Mouse (Mus musculus) kidney, postnatal 10 days (tissue): ENCODE results near the gene Bcl11a.

Source experiments
- DNase-seq: peaks from one replicate; pipeline ENCODE4 v3.0.0; 2021; ENCODE audit warnings: mixed read lengths

Gene Bcl11a

GRCm38 (mm10) chr11:24081016-24081686, 3.3 kb downstream of the Bcl11a start:
- peak; percentile 68 for DNase-seq

- DNase-seq: peak; percentile 58
These were observed 4.0 kb downstream of the Bcl11a start for GRCm38 (mm10) chr11:24081687-24082384.

DNA sequence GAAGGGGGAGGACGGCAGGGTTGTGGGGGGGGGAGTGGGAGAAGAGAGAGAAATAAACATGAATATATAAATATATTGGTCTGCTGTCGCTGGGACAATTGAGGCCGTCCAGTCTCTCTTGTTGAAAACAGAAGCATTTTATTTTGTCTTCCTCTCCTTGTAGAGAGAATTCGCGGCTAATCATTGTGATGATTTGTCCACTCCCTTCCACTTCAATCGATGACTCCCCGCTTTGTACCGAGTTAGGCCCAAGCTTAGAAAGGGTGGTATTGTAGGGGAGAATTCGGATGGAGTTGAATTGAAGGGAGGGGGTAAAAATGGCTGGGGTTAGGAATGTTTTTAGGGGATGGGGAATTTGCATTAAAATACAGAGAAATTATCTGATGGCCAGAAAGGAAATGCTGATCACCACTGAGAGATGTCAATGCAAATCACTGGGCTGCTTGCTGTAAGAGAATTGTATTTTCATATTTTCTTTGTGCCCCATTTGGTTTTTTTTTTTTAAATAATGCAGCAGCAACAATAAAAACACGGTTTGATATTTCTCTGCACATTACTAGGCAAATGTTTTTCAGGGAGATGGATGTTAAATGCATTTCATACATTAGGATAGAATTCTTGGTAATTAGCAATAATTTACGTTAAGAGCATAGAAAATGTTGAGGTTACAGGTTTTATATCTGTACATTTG, 4.7 kb downstream of the Bcl11a start:
- DNase-seq: no peak

DNA sequence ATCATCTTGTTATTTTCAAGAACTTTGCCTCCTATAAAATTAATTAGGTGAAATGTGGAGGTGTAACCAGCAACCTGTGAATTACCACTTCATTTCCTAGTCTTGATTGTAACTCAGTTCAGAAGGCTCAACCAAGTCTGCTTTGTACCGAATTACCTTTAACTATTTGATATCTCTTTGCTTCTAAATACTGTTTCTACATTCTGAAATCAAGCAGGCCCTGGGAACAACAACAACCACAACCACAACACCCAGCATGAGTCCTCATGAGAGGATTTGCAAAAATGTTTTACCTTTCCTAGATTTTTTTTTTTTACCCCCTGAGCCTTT, 5.2 kb downstream of the Bcl11a start:
- no peak for DNase-seq

GRCm38 (mm10) chr11:24083423-24083822, 5.6 kb downstream of the Bcl11a start:
- DNase-seq: no peak

DNA sequence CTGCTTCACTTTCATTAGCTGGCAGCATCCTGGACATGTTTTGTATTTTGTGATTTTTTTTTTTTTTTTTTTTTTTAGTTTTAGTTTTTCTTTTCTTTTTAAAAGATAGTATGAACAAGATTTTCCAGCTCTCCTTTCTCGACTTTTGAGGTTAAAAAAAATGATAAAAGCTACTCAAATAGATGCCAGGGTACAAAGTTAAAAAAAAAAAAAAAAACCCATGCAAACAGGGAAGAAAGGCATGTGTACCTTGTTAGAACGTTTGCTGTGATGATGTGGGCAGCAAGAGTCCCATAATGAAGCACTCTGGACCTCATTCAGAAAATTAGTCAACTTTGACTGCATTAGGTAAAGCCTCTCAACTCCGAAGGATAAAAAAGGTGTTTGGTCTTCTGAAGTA, 6.2 kb downstream of the Bcl11a start:
- no peak for DNase-seq

DNA sequence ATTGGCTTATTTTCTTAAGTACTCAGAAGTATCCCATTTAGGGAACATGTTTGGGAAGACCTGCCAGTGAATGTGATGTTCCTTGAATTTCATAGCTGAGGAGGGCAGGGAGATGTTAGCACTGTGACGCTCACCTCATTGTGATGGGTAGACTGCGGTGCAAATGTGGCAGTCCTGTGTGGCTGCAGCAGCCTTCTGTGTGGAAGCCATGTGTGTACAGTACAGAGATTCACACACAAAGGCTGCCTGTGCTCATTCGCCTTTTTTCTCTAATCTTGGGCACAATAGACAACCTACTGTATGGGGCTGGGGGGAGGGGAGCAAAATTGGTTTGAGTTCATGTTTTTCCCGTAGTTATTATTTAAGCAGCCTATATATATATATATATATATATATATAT, 6.7 kb downstream of the Bcl11a start:
- DNase-seq: no peak

DNA sequence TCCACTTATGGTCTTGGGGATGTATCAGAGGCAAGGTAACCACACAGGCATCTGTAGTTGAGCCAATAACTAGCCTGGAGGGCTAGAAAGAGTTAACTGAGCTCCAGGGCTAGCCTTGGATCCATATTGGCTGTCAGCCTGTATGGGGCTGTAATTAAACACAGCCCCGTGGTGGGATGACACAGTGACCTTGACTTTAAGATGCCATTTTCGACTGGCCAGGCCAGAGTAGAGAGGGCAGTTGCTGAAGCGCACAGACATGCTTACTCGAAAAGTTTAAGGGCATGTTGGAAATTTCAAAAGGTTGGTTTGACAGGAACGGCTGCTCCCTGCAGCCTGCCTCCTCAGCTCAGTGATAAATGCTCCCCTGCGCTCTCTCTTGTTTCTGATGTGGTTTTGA, 8.1 kb downstream of the Bcl11a start:
- DNase-seq: no peak

DNA sequence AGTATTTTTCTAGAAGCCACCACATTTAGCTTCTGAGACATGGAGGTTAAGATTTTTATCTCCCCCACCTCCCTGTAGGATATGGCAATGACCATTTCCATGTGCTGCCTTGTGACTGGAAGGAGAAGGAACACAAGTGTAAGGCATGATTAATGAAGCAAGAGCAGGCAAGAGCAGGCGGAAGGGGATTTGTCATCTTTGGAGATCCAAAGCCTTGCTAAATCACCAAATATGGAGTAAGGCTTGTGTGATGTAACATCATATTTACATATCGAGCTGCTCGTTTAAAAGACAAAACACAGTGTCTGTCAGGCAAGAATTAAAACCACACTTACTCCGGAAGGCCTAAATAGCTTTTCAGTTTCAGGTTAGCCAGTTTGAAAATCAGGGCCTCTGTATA, 9.2 kb downstream of the Bcl11a start:
- no peak for DNase-seq

GRCm38 (mm10) chr11:24090443-24090842, 12.6 kb downstream of the Bcl11a start:
- DNase-seq: no peak

GRCm38 (mm10) chr11:24091393-24092080, 13.7 kb downstream of the Bcl11a start:
- no peak for DNase-seq

- DNase-seq: no peak
These were observed 14.8 kb downstream of the Bcl11a start for GRCm38 (mm10) chr11:24092618-24093017.

- DNase-seq: no peak
These were observed 16.2 kb downstream of the Bcl11a start for GRCm38 (mm10) chr11:24094086-24094487.

GRCm38 (mm10) chr11:24095236-24095635, 17.4 kb downstream of the Bcl11a start:
- DNase-seq: no peak

- DNase-seq: no peak
These were observed 17.9 kb downstream of the Bcl11a start for GRCm38 (mm10) chr11:24095656-24096353.

DNA sequence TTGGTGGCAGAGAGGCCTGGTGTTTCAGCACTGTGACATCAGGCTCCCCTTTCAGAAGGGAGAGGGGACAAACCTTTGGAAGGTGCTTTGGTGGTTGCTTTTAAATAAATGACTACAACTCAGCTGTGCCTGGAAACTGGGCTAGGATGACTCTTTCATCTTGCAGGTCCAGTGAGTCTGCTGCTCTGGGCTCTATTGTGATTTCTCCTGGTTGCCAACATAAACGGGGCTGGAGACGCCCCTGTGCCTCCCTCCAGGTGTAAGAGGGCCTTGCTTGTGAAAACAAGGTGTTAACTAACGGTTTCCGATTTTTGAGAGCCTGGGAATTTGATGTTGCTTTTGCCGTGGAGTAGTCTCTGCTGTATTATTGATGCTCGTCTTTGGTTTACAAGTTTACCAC, 18.6 kb downstream of the Bcl11a start:
- no peak for DNase-seq

DNA sequence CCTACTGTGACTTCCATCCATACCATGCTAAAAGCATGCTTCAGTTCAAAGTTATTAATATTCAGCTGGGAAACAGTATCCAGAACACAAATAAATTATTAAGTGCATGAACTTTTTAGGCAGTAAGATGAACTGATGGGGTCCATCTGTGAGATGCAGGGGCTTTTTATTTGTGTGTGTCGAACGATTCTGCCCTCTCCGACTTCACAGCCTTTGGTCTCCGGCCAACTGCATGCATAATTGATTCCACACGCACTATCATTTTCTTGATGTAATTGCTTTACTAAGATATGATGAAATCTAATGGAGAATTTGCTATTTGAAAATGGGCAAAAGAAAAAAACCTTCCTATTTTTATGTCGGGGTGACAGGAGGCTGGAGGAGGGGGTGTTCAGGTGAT, 19.2 kb downstream of the Bcl11a start:
- DNase-seq: no peak

DNA sequence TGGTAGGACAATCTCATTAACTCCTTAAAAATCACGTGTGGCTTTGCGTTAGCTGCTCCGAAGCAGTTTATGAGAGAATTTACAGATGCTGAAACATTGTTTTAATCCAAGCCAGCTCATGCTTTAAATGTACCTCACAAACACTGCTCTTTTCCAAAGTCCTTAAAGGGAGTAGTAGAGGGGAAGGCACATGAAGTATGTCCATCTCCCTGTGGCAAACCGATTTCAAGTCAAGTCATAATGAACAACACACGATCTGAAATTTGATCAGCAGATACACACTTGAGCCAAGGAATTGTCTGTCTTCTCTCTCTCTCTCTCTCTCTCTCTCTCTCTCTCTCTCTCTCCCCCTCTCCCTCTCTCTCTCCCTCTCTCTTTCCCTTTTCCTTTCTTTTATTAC, 20.2 kb downstream of the Bcl11a start:
- no peak for DNase-seq

DNA sequence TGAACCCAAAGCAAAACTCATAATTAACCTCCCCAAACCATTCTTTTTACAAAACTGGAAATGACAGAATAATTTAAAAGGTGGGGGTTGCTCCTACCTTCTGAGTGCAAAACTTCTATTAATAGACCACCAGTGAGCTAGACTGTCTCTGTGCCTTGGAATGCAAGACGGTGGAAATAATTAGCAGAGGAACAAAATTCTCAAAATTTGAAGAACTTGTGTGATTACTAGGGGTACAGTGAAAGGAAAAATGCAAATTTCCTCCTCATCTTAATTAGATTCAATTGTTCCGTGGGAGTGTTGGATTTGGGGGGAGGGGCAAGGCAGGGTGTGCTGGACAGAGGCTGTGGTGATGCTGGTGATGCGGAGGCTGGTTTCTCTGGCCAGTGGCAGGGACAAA, 20.8 kb downstream of the Bcl11a start:
- DNase-seq: no peak

GRCm38 (mm10) chr11:24099215-24099614, 21.4 kb downstream of the Bcl11a start:
- DNase-seq: no peak

DNA sequence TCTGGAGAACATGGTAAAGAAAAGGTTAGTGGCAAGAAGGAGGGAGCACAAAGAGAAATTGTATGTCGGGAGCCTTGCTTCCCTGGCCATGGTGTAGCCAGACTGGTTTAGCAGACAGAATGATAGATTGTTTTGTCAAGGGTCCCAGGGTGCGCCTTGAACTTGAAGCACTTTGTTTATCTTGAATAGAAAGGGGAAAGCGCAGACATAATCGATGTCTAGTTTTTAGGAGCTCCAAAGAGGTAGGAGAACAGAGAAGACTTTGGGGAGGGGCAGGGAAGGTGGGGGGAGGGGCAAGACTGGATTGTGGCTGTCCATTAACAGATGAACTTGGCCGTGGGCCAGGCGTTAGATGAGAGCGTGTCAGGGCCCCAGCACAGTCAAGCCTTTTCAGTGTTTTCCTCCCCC, 22.0 kb downstream of the Bcl11a start:
- DNase-seq: peak; percentile 62

GRCm38 (mm10) chr11:24100449-24101070, 22.7 kb downstream of the Bcl11a start:
- DNase-seq: no peak

GRCm38 (mm10) chr11:24101625-24102024, 23.8 kb downstream of the Bcl11a start:
- DNase-seq: no peak
